Mouse (Mus musculus) adrenal gland, adult 8-10 months (tissue): Measurements from ENCODE around the gene Aldh3a2. TPM values are rescaled to one million over a fixed set of nuclear protein-coding genes. Genes with fewer than 3 reads are reported as not detected.
"Not testable (repeated sequence)": the region's sequence is repeated elsewhere in the genome, so short reads cannot be mapped to it uniquely, and the experiment has no call there.

Source experiments
- DNase-seq: peaks from one replicate; pipeline ENCODE4 v3.0.0; 2022
- total RNA-seq, 4 experiments: library from RNA; stranded (reverse); gene quantifications; 2 replicates each; pipeline ENCODE4 v1.2.4; 2022

Gene Aldh3a2
- total RNA-seq, 4 experiments from 2014 or later = 54.6 to 81.7 (median 68.1) TPM

GRCm38 (mm10) chr11:61208316-61208715, 58.9 kb downstream of the Aldh3a2 start:
- no peak for DNase-seq

- no peak for DNase-seq
These were observed 59.6 kb downstream of the Aldh3a2 start, which contains the start of gene Aldh3a1 for GRCm38 (mm10) chr11:61207487-61208246. Gene Aldh3a1 (plus strand): TSS chr11:61207537.

GRCm38 (mm10) chr11:61206136-61206535, 61.1 kb downstream of the Aldh3a2 start:
- DNase-seq = peak; percentile 34

GRCm38 (mm10) chr11:61205167-61205950, 61.9 kb downstream of the Aldh3a2 start:
- no peak for DNase-seq

- no peak for DNase-seq
These were observed 64.5 kb downstream of the Aldh3a2 start for GRCm38 (mm10) chr11:61202810-61203209.

- DNase-seq = no peak
These were observed 65.1 kb downstream of the Aldh3a2 start for GRCm38 (mm10) chr11:61202186-61202585.

GRCm38 (mm10) chr11:61199620-61200362, 67.5 kb downstream of the Aldh3a2 start:
- no peak for DNase-seq

- no peak for DNase-seq
These were observed 69.3 kb downstream of the Aldh3a2 start for GRCm38 (mm10) chr11:61197935-61198334.

- DNase-seq = no peak
These were observed 70.5 kb downstream of the Aldh3a2 start for GRCm38 (mm10) chr11:61196616-61197353.

GRCm38 (mm10) chr11:61193392-61193791, 73.9 kb downstream of the Aldh3a2 start:
- peak; percentile 57 for DNase-seq

- no peak for DNase-seq
These were observed 74.5 kb downstream of the Aldh3a2 start for GRCm38 (mm10) chr11:61192779-61193178.

- DNase-seq = not testable (repeated sequence)
These were observed 75.1 kb downstream of the Aldh3a2 start for GRCm38 (mm10) chr11:61192123-61192522.

- DNase-seq = no peak
These were observed 76.5 kb downstream of the Aldh3a2 start for GRCm38 (mm10) chr11:61190776-61191175.

GRCm38 (mm10) chr11:61183820-61184219, 83.4 kb downstream of the Aldh3a2 start:
- no peak for DNase-seq

- no peak for DNase-seq
These were observed 85.6 kb downstream of the Aldh3a2 start for GRCm38 (mm10) chr11:61181624-61182023.

GRCm38 (mm10) chr11:61180361-61180760, 86.9 kb downstream of the Aldh3a2 start:
- DNase-seq = no peak

- DNase-seq = no peak
These were observed 90.9 kb downstream of the Aldh3a2 start for GRCm38 (mm10) chr11:61176321-61176720.

- no peak for DNase-seq
These were observed 91.5 kb downstream of the Aldh3a2 start for GRCm38 (mm10) chr11:61175778-61176177.

- peak; percentile 100 for DNase-seq
These were observed 92.2 kb downstream of the Aldh3a2 start, which contains the start of gene Usp22 for GRCm38 (mm10) chr11:61174821-61175658. Gene Usp22 (minus strand): TSS chr11:61175055.

GRCm38 (mm10) chr11:61174291-61174820, 92.9 kb downstream of the Aldh3a2 start:
- peak; percentile 67 for DNase-seq

GRCm38 (mm10) chr11:61173477-61173876, 93.8 kb downstream of the Aldh3a2 start:
- DNase-seq = not testable (repeated sequence)
